Mouse (Mus musculus): ENCODE results near the gene Cela3b.

- TF ChIP-seq CTCF (IDR thresholded peaks at IDR 0.05; ENCODE audit: borderline replicate concordance, insufficient read depth, low read length) (no peak), POLR2A (IDR thresholded peaks at IDR 0.05; ENCODE audit: low read depth, low read length) (no peak)
Measured at GRCm38 (mm10) chr4:137465125-137465787, 34.9 kb upstream of the Cela3b start.
